Mouse (Mus musculus): Measurements from ENCODE around the gene Tars.
A peak's percentile ranks its signal among the peaks of the same experiment; 100 is the strongest.

Gene Tars

DNA sequence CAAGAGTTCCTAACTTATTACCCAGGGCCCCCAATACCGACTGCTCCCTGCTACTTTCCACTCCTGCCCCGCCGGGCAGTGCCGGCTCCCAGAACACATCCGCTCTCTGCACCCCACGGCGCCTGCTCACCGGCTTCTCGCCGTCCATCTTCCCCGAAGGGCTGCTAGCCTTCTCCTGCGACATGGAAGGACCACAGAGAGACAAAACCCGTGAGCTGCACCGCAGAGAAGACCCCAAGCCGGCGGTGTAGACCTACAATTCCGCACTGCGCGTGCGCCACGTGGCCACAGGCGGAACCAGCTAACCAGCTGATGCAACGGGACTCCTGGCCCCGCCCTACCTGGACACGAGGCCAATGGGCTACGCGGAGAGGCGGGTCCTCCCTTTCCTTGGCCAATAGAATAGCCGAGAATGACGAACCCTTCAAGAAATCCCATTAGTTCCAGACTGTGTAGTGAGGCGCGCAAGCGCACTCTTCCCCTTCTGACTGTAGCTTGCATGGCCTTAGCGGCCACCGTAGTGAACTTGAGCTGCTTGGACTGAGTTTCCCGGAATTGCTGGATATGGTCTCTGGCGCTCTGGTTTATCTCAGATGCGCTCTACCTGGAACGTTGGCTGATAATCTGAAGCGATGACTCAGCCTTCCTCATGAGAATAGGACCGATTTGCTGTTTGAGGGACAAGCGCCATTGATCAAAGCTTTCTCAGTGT, at the start of gene Tars:
Gene Tars (minus strand): TSS at position 310 of the 712 bp plus-strand sequence.
- peak; percentile 93 for DNase-seq

DNA sequence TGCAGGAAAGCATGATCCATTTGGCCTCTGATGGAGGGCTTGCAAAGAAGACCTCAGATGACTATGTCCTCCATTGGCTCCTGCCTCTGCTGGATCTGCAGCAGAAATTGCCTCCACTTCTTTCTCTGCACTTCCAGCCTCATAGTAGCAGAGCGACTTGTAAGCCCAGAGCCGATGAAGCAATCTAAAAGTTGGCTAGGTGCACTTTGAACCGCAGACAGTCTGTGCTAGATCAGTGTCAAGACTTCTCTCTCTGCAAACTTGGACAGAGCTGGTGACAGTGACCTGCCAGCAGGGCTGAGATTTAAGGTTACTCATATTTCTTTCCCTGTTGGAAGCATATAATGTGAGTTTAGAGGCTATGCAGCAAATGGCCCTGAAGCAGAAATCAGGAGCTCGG, 37.9 kb upstream of the Tars start:
- DNase-seq = no peak

DNA sequence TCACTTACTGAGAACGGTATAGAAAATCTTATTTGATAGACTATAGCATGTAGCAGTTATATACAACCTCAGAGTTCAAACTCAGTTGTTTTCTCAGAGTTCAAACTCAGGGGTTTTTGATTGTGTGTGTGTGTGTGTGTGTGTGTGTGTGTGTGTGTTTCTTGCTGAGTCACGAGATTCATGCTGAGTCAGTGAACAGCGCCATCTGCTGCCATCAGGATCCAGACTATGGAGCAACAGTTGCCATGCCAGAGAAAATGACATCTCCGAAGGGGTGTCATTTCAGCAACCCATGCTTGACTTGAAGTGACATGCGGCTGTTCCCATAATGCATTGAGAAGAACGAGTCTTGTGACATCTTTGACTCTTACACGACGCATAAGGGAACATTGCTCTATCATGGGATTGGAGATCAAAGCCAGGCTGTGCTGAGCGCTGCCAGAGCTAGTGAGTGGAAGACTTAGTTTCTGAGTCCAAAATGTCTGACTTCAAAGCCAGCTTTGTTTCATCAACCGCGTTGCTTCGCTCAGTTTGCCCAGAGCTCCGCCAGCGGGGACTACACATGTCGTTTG, 37.3 kb upstream of the Tars start:
- DNase-seq = no peak

DNA sequence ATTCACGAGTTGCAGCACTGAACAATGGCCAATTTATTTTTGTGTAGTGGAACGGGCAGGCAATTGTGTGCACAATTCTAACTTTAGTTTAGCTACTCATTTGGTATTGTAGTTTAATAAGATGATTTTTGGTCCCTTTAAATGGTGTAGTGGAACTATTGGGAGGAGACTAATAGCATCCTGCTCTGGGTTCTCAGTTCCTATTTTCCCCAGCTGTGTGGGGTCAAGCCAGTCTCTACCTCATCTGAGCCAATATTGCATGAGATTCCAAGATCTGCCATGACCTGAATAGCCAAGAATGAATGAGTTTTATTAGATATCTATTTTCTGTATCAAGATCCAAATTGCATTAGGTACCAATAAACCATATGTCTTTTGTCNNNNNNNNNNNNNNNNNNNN, 27.4 kb upstream of the Tars start:
- DNase-seq = no peak

DNA sequence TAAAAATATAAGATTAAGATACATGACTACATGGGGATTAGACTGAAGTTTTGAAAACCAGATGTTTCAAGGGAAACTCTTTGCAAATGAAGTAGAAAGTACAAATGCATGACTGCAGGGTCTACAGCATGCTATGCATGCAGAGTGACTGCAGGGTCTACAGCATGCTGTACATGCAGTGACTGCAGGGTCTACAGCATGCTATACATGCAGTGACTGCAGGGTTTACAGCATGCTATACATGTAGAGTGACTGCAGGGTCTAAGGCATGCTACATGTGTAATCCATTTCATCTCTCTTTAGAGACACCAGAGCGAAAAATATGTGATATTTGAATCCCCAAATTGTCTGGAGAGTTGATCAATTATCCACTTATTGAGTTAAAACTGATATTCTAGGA, 14.0 kb upstream of the Tars start:
- no peak for DNase-seq

DNA sequence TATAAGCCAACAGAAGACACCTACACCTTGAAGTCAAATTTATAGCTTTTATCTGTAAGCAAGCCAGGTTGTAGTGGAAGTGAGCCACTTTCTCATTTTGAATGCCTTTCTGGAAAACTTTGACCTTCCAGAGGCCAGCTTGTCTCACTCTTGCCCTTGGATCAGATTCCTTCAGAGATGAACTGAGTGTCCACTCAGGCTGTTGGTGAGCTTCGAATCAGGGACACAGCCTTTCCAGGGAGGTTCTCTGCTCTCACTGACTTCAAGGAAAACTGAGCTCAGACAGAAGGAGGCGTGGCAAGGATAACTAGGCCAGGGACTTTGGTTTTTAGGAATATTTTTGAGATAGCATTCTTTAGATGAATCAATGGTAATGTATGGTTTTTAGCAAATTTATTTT, 13.1 kb upstream of the Tars start:
- no peak for DNase-seq

DNA sequence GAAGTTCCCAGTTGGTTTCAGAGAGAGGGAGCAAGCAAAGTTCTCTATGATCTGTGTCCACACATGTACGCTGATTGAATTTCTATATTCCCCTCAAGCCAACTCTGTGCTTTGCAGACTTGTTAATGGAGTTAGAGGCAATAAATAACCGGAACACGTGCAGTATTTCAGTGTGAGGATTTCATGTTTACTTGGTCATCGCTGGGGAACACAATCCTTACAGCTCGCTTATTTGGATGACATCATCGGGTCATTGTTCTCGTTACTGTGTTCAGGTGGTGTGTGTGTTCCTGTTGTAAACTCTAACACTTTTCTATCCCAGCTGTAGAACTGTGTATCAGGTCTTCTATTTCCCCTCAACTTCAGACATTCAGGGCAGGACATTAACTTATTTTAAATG, 12.4 kb upstream of the Tars start:
- DNase-seq = no peak

DNA sequence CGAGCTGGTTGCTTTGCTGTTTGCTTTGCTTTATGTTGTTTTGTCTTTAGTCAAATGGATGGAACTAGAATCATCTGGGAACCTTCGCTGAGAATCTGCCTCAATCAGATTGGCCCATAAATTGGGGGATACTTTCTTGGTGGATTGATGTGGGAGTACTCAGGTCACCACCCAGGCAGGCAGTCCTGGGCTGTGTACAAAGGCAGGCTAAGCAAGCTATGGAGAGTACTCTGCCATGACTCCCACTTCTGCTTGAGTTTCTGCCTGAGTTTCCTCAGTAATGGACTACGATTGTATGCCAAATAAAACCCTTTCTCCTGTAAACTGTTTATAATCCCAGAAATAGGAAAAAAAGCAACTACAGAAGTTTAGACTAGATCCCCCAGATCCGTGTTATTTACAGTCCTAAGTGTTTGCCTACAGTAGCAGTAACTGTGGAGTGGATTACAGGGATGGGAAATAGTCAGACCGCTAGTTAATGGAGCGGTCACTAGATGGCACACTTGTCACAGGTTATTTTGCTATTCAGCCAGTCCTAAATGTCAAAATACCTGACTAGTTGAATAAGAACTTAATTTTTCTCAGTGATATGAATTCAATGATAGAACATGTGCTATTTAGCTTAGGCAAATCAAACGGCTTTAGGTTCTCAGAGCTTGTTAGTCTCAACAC, 8.8 kb upstream of the Tars start:
- no peak for DNase-seq

DNA sequence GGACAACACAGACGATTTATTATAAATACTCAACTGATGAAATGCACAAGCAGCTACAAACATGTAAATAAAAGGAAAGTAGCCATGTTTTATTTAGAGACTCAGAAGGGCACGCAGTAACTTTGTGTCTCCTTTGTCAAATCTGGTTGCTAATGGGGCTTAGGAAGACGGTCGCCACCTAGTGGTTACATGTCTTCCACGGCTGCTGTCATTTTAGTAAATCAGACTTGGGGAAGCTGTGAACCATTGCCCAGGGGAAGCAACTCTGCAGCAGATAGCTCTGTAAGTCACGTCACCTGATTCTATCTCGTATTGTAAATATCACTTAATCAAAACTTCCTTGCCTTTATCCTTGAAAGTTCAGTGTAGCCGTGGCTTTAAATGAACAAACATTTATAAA, 7.9 kb upstream of the Tars start:
- DNase-seq = peak; percentile 61

DNA sequence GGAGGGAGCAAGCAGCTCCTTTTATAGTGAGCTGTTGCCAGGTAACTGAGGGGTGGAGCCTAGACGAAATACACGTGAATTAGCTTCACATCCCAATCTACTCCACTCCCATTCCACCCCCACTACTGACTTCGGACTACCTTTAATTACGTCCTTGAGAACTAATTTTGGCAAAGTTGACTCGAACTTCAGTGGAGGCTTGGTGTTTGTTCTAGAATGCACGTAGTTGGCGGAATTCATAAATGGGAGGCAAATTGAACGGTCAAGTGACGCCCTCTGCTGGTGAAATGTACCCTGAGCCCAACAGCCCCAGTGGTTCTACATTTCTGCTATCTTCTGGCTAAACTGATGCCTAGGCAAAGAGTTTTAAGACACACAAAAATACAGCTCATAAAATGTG, 7.3 kb upstream of the Tars start:
- DNase-seq = peak; percentile 29

DNA sequence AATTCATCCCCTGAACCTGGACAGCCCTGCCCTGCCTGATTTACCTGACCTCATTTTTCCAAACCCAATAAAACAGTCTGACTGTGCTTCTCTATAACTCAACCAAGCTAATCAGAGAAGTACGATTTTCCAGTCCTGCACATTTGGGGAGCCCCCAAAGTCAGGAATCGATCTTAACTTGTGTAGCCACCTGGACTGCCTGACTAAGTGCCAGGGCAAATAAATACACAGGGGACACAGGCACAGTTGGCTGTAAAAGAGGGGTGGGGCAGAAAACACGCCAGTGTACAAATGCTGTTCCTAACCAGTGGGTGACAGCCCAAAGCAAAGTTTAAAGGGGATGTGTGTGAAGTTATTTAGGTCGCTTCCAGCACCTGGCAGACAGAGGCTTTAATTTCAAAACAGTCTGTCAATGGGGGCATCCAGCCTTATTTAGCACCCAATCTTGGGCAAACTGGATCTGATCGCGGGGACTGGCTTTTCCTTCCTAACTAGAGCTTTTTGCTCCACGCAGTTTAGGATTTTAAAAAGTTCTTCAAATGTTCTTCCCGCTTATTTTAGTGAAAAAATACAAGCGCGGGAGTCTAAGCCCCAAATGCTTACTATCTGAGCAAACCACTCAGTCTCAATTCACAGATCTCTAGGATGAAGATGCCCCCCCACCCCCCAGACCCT, 652 bp downstream of the Tars start:
- no peak for DNase-seq

DNA sequence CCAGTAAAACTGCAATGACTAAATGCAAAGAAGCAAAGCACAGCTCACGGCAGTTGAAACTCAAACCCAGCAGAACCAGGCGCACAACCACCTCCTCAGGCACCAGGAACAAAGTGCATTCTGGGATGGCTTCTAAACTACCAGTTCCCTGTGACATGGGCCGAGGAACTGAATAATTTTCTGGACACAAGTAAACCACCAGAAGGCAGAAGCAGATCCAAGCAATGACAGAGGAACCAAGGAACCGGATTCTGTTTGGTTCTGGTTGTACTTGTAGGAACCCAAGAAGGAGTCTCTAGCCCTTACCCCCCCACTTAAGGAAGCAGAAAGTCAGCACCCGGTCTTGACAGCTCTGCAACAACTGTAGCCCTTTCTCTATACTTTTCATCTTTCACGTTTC, 3.0 kb downstream of the Tars start:
- no peak for DNase-seq

DNA sequence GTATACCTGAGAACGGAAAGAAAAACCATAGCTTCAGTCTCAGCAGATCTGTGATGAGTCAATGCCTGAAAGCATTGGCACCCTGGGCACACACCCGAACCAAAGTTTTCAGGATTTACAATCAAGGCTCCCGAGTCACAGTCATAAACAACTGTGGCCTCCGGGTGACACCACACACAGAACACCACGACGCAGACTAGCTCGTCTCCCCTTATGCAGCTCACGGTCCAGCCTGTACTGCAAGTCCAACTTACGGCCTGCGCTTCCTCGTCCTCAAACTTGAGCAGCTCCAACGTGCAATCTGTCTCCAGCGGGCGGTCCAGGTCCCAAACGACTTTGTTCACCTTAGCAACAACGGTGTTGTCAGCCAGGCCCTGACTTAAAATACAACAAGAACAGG, 6.6 kb downstream of the Tars start:
- no peak for DNase-seq

DNA sequence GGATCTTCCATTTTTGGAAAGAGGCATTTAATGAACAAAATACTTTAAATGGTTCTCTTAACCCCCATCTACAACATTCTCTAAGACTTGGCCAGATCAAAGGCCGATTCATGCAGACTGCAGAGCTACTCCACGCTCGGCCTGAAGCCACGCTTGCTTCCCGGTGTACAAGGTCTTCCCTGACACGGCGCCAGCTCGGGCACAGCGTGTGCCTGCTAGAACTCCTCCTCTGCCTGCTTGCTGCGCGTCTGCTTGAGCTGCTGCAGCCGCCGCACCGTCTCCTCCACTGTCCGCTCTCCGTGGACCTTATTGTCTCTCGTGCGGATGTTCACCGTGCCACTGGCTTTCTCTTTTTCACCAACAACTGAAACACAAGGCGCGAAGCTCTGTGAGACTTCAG, 15.7 kb downstream of the Tars start:
- DNase-seq = no peak

DNA sequence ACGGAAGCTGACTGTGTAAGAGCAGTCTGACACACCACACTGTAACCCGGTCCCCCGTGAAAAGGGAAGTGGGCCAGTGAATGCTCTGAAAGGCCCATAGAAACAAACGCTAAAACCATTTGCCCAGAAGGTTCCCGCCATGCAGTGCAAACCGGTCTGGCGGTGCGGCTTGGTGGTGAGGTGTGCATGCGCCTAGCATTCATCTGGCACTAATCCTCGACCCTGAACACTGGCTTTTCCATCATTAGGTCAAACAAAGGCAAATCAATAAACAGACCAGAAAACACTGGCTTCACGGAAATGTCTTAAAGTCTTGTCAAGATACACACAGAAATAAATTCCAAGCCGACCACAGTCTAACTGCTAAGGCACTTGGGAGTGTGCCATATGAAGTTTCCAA, 16.9 kb downstream of the Tars start:
- DNase-seq = no peak

DNA sequence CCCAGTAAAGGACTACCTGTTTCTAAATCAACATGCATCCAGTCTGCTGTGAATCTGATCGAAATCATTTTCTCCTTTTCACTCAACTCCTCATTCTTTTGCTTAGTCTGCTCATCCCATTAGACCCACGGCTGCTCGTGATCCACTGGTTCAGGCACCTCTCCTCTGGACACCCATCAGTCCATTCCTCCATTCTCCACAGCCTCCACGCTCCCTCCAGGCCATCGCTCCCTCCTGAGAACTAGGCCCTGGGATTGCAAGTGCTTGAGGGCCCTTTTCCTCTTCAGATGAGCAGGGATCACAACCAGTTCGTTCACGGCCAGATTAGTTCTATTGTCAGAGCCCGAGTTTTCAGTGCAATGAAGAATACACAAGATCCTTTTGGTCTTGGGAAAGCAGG, 18.8 kb downstream of the Tars start:
- no peak for DNase-seq

DNA sequence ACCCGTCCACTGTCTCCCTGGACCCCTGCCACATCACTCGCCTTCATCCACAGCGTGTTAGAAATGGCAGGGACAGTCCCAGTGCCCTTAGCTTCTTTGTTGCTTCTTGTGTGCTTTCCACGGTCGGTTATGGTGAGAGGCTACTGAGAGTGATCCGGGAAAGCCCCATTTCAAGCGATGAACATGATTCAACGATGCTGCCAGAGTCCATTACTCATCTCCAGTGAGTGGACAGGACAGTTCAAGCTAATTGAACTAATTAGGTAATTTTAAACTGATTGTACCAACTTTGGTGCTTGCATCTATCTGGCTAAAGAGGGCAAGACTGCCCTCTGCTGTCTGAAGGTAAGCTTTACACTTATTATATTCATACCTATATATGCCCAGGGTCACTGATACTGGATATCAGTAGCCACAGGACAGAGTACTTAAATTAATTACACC, 19.4 kb downstream of the Tars start:
- peak; percentile 16 for DNase-seq

DNA sequence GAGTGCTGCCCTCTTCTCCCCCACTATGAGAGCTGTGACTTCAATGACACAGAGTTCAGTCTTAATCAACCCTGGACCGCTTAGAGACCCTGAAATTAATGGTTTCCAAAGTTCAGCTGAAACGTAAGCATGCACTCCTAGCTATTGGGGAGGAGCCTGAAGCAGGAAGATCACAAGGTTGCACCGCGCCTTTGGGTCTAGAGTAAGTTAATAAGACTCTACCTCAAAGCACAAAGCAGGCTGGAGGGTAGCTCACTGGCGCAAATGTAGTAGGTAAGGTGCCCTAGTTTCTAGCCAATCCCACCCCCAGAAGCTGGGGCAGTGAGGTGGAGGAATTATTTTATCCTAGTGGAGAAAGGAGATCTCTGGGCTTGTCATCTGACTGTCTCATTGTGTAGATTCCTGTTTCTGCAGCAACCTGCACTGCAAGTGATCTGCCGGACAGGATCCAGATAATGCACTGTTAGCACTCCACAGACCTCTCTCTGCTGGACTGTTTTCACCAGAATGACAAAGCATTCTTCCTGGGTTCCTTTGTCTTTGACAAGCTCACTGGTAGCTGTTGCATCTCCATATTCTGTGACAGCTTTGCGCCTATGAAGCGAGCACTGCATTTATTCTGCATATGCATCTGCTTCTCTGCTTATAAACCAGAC, 19.9 kb downstream of the Tars start:
- no peak for DNase-seq

DNA sequence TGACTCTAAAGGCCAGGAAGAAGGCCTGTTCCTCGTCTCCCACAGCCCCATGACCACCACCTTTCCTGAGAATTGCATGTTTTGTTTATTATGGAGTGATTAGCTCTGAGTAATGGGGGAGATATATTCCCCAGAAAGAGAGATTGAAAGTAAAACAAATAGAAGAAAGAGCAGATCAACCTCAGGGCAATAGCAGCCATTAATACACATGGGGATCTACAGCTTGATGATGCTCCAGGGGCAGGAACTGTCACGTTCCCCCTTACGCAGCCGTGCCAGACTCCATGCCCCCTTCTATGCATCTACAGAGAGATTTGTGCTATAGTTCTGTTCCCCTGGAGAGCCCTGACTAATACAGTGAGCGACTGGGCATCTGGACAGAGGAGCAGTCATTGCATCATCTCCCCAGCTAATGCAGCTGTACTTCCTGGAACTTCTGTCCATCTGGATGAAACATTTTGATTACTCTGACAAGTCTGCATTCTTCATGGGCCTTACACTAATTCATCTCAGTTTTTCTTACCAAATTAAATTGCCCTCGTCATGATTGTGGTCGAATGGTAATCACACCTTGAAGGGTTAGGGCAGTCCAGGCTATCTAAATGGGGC, 28.9 kb downstream of the Tars start:
- no peak for DNase-seq

DNA sequence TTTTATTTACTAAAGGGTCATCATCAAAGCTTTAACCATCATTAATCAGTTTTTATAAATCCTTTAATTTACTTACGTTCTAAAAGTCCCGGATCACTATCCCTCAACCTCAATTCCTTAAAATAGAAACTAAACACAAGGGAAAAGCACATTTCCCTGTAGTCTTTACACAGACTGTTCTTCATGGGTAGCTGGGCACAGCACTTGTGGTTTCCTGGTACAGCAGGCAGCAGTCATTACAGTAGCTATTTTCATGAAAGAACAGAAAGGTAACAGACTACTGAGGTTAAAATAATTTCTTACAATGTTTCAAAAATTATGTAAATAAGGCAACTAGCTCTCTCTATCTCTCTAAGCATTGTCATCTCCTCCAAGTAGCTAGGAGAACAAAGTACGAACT, 29.9 kb downstream of the Tars start:
- DNase-seq = no peak

DNA sequence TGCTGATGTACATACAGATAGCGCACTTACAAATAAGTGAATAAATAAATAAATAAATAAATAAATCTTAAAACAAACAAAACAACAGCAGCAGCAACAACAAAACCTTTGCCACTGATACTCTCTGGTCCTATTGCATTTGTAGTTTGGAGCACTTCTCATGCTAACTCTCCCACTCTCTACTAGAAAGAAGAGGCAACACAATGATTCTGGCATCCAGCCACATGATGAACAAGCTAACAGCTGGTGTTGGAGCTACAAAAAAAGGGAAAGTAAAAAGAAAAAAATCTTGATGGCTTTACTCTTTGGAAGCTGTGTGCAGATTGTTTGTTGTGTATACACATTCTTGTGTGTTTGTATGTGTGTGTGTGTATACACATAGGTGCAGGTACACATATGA, 34.7 kb downstream of the Tars start:
- peak; percentile 19 for DNase-seq

DNA sequence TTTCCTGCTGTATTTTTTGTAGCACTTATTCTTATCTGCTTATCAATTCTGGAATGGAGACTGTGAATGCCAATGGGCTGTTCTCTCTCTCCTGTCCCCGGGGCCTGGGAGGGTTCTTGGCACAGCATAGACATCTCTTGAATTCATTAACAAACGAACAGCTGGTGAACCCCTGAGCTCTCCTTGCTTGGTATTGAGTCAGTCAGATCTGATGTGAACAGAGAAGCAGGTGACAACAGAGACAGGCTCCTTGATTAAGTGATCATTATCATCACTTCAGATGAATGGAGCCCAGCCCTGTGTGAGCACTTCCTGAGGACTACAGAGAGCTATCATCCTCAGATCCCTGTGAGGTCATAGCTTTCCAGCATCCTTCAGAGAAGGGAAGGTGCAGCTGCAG, 35.4 kb downstream of the Tars start:
- no peak for DNase-seq

DNA sequence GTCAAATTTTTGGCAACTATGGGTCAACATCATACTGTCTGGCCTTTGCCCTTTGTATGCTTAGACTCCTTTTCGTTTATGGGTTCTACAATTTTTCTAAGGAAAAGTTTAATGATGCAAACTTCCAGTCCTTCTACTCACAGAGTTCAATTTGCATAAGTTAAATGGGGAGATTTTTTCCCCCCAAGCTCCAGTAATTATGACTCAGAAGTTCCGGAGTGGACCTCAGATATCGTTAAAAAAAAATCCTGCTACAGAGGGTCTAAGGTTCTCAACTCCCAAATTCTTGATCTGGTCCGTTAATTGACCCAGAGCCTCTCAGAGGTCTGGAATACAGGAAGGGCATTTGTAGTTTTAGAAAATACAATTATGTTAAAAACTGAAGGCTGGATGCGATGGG, 37.6 kb downstream of the Tars start:
- no peak for DNase-seq
